Mouse (Mus musculus) G1E (cell line): ENCODE results near the gene Ppdpf. TPM values are rescaled to one million over a fixed set of nuclear protein-coding genes. Genes with fewer than 3 reads are reported as not detected.

Experiments used
- ATAC-seq: 2 replicates; pipeline ENCODE4 v1.8.0; 2016; ENCODE audit warnings: mild to moderate bottlenecking; ENCODE audit not compliant: insufficient number of reproducible peaks, poor library complexity, low FRiP score, severe bottlenecking; ENCODE audit errors: extremely low read depth
- DNase-seq: peaks from one replicate; pipeline ENCODE4 v3.0.0; 2012; ENCODE audit warnings: low spot score
- H3K27me3 ChIP-seq: 2 replicates; pipeline ENCODE4 v1.6.1; 2012; ENCODE audit warnings: mild to moderate bottlenecking, low read length, inconsistent platforms; ENCODE audit not compliant: insufficient read depth
- H3K36me3 ChIP-seq: replicated peaks from 2 replicates; pipeline ENCODE3; 2012; ENCODE audit warnings: mild to moderate bottlenecking, inconsistent platforms
- H3K4me1 ChIP-seq: 2 replicates; pipeline ENCODE4 v1.6.1; 2012; ENCODE audit warnings: low read depth, low read length, inconsistent platforms, mixed read lengths; ENCODE audit not compliant: insufficient read depth
- H3K4me3 ChIP-seq: 2 replicates; pipeline ENCODE4 v1.5.1; 2012; ENCODE audit warnings: low read depth, mild to moderate bottlenecking, inconsistent platforms, low read length, moderate library complexity, mixed read lengths
- H3K9me3 ChIP-seq: replicated peaks from 2 replicates; pipeline ENCODE4 v1.6.1; 2012; ENCODE audit warnings: inconsistent platforms
- CTCF ChIP-seq: IDR thresholded peaks from 2 replicates; pipeline ENCODE4 v1.5.1; 2012; ENCODE audit warnings: low read depth, low read length, inconsistent platforms, mixed read lengths
- GATA1 ChIP-seq: IDR thresholded peaks from 2 replicates; pipeline ENCODE4 v1.6.1; 2012; ENCODE audit warnings: borderline replicate concordance, low read length, inconsistent platforms, mixed read lengths
- GATA2 ChIP-seq: IDR thresholded peaks from 2 replicates; pipeline ENCODE4 v1.6.1; 2012; ENCODE audit warnings: low read depth, low read length, inconsistent platforms, borderline replicate concordance
- POLR2AphosphoS5 ChIP-seq: IDR thresholded peaks from 2 replicates; pipeline ENCODE4 v1.6.1; 2012; ENCODE audit warnings: low read depth, low read length, inconsistent platforms; ENCODE audit not compliant: insufficient replicate concordance
- TAL1 ChIP-seq: conservative IDR thresholded peaks from 2 replicates; pipeline ENCODE4 v1.6.1; 2012; ENCODE audit warnings: low read depth, low read length, inconsistent platforms, mixed read lengths
- polyA plus RNA-seq: library from polyadenylated mRNA; stranded (reverse); fragments of >175 nt; gene quantifications from 2 replicates; pipeline ENCODE4 v1.2.3, GENCODE M21; 2012
- total RNA-seq, 2 experiments: library from RNA; stranded (forward) in 1 of 2; stranded (reverse) in 1 of 2; fragments of 200-1000 nt in 1 of 2; fragments of >200 nt in 1 of 2; fragmentation: Nextera tagmentation in 1 of 2; gene quantifications; 2 replicates each; pipeline ENCODE4 v1.2.3; 2014 to 2017

Gene Ppdpf
- total and polyA plus RNA-seq, 3 experiments, result 74.0 to 148 (median 143) TPM

GRCm38 (mm10) chr2:181220361-181220760 is 33.3 kb downstream of the Ppdpf start:
- H3K36me3 ChIP-seq, result no peaks in the 10 kb centered on the region
- ATAC-seq (no peak), DNase-seq (no peak)
- H3K9me3 ChIP-seq, result no peaks in the 10 kb centered on the region
- H3K27me3 ChIP-seq, result peaks cover 17% of the 10 kb centered on the region
- H3K4me3 ChIP-seq, result no peak overlapping the region
- TF ChIP-seq GATA1 (no peak), POLR2AphosphoS5 (no peak)
- no peaks in the 10 kb centered on the region for H3K4me1 ChIP-seq

DNA sequence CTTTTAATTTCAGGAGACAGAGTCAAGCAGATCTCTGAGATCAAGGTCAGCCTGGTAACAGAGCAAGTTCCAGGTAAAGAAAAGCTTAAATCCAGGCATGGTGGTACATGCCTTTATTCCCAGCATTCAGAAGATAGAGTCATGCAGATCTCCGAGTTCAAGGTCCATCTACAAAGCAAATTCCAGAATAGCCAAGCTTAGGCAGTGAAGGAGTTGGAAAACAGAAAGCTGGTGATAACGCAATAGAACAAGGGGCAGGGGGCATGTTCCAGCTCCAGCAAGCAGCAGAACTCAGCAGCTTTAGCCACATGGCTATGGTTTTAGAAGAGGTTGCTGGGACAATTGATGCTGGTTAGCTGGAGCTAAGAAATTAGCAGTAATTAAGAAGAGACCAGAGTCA is 37.9 kb downstream of the Ppdpf start:
- Histone ChIP-seq H3K27me3 (peaks cover 11% of the 10 kb centered on the region; the same call in 1 of the 2 replicates), H3K4me1 (no peaks in the 10 kb centered on the region), H3K9me3 (no peaks in the 10 kb centered on the region), H3K4me3 (no peak overlapping the region), H3K36me3 (peaks cover 38% of the 10 kb centered on the region)
- DNase-seq (no peak), ATAC-seq (no peak)
- TF ChIP-seq CTCF, result no peak
- TF ChIP-seq POLR2AphosphoS5, result no peak
- no peak for TF ChIP-seq TAL1
- TF ChIP-seq GATA1, result no peak
- no peak for TF ChIP-seq GATA2

- H3K4me1 ChIP-seq, result no peaks in the 10 kb centered on the region
- no peak overlapping the region for H3K4me3 ChIP-seq
- no peak for TF ChIP-seq GATA1
- no peak for TF ChIP-seq GATA2
- TF ChIP-seq CTCF, result no peak
- no peak for TF ChIP-seq POLR2AphosphoS5
- no peak for TF ChIP-seq TAL1
- no peaks in the 10 kb centered on the region for H3K9me3 ChIP-seq
- peaks cover 59% of the 10 kb centered on the region for H3K36me3 ChIP-seq
- H3K27me3 ChIP-seq, result peaks cover under 1% of the 10 kb centered on the region; the same call in 1 of the 2 replicates
- no peak for DNase-seq
- no peak for ATAC-seq
These were observed 40.1 kb downstream of the Ppdpf start for GRCm38 (mm10) chr2:181227122-181227521.

- ATAC-seq (no peak), DNase-seq (no peak)
- TF ChIP-seq GATA2 (no peak), GATA1 (no peak), POLR2AphosphoS5 (no peak), TAL1 (no peak), CTCF (no peak)
- Histone ChIP-seq H3K36me3 (peaks cover 71% of the 10 kb centered on the region), H3K9me3 (no peaks in the 10 kb centered on the region), H3K4me1 (0 out of 2 replicates have a peak, but pooled peaks cover 2% of the 10 kb centered on the region), H3K27me3 (no peaks in the 10 kb centered on the region), H3K4me3 (no peak overlapping the region)
These were observed 41.3 kb downstream of the Ppdpf start for GRCm38 (mm10) chr2:181228335-181228734.

GRCm38 (mm10) chr2:181231171-181231570 is 44.1 kb downstream of the Ppdpf start:
- Histone ChIP-seq H3K4me3 (no peak overlapping the region), H3K9me3 (no peaks in the 10 kb centered on the region), H3K27me3 (no peaks in the 10 kb centered on the region), H3K36me3 (peaks cover 100% of the 10 kb centered on the region), H3K4me1 (0 out of 2 replicates have a peak, but pooled peaks cover 2% of the 10 kb centered on the region)
- TF ChIP-seq POLR2AphosphoS5 (no peak), GATA2 (no peak), GATA1 (no peak), CTCF (no peak), TAL1 (no peak)
- ATAC-seq (no peak), DNase-seq (no peak)

GRCm38 (mm10) chr2:181233443-181233842 is 46.4 kb downstream of the Ppdpf start:
- Histone ChIP-seq H3K4me3 (no peak overlapping the region), H3K9me3 (no peaks in the 10 kb centered on the region), H3K4me1 (0 out of 2 replicates have a peak, but pooled peaks cover 7% of the 10 kb centered on the region), H3K27me3 (no peaks in the 10 kb centered on the region), H3K36me3 (peaks cover 100% of the 10 kb centered on the region)
- no peak for ATAC-seq
- TF ChIP-seq POLR2AphosphoS5 (no peak), GATA2 (no peak), GATA1 (no peak), TAL1 (no peak), CTCF (no peak)
- DNase-seq, result no peak

DNA sequence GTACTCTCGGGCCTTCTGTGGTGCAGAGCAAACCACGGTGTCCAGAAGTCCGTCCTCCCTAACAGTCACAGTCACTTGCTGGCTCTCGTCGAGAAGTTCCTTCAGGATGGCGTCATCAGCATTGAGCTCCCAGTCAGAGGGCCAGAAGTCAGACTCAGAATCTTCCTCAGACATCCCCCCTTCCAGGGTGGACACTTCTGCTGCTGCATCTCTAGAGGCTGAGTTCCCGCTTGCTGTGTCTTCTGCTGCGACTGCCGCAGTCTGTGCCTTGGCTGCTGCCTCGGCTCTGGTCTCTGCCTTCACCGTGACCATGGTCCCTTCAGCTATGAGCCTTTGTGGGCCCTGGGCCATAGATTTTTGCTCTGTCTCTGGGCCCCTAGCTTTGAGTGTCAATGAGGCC is 47.6 kb downstream of the Ppdpf start:
- Histone ChIP-seq H3K36me3 (peaks cover 99% of the 10 kb centered on the region), H3K9me3 (no peaks in the 10 kb centered on the region), H3K27me3 (no peaks in the 10 kb centered on the region), H3K4me1 (peaks cover 15% of the 10 kb centered on the region), H3K4me3 (no peak overlapping the region)
- no peak for DNase-seq
- no peak for TF ChIP-seq GATA1
- TF ChIP-seq TAL1, result no peak
- no peak for TF ChIP-seq GATA2
- no peak for TF ChIP-seq CTCF
- no peak for TF ChIP-seq POLR2AphosphoS5
- ATAC-seq, result no peak
